Mouse (Mus musculus) T-helper 1 cell (primary cell): ENCODE measurements at regions not wholly inside any gene's neighbourhood (a gene's known extent, or its start where the extent isn't known, plus 50 kb on each side); places are given as distances from the start of the nearest gene placed in this dataset.

Experiments
- in situ Hi-C: fragments of 300-600 bp; cut with MboI, MseI; formaldehyde crosslinking; loops from one replicate; pipeline ENCODE4 v1.15.1; 2025; ENCODE audit warnings: high pct_unique_total_duplicates

- in situ Hi-C loops = no loop called here
Observed at GRCm38 (mm10) chr17:45966736-45967135, 65.4 kb downstream of the Vegfa start.

- in situ Hi-C loops = no loop called here
Observed at GRCm38 (mm10) chr17:45964031-45964430, 68.1 kb downstream of the Vegfa start.

GRCm38 (mm10) chr17:45963332-45963731 lies 68.8 kb downstream of the Vegfa start:
- in situ Hi-C loops = no loop called here

- in situ Hi-C loops = no loop called here
Observed at GRCm38 (mm10) chr17:45961626-45962319, 70.4 kb downstream of the Vegfa start.

- in situ Hi-C loops = no loop called here
Observed at GRCm38 (mm10) chr17:45958094-45958881, 73.9 kb downstream of the Vegfa start.

- in situ Hi-C loops = no loop called here
Observed at GRCm38 (mm10) chr17:45955481-45955880, 76.7 kb downstream of the Vegfa start.

GRCm38 (mm10) chr17:45954824-45955223 lies 77.3 kb downstream of the Vegfa start:
- in situ Hi-C loops = no loop called here

- in situ Hi-C loops = no loop called here
Observed at GRCm38 (mm10) chr17:45953523-45953922, 78.6 kb downstream of the Vegfa start.

- in situ Hi-C loops = no loop called here
Observed at GRCm38 (mm10) chr17:45950533-45951164, 81.5 kb downstream of the Vegfa start.

GRCm38 (mm10) chr17:45949141-45949540 lies 83.0 kb downstream of the Vegfa start:
- in situ Hi-C loops = no loop called here

- in situ Hi-C loops = no loop called here
Observed at GRCm38 (mm10) chr17:45948314-45948935, 83.7 kb downstream of the Vegfa start.

GRCm38 (mm10) chr17:45945005-45945404 lies 87.2 kb downstream of the Vegfa start:
- in situ Hi-C loops = no loop called here

- in situ Hi-C loops = no loop called here
Observed at GRCm38 (mm10) chr17:45943244-45943643, 88.9 kb downstream of the Vegfa start.

- in situ Hi-C loops = no loop called here
Observed at GRCm38 (mm10) chr17:45941890-45942375, 90.2 kb downstream of the Vegfa start.

- in situ Hi-C loops = no loop called here
Observed at GRCm38 (mm10) chr17:45940121-45940813, 91.9 kb downstream of the Vegfa start.

GRCm38 (mm10) chr17:45938284-45938683 lies 93.9 kb downstream of the Vegfa start:
- in situ Hi-C loops = no loop called here

- in situ Hi-C loops = no loop called here
Observed at GRCm38 (mm10) chr17:45936577-45936976, 95.6 kb downstream of the Vegfa start.

- in situ Hi-C loops = no loop called here
Observed at GRCm38 (mm10) chr17:45935291-45935690, 96.9 kb downstream of the Vegfa start.

- in situ Hi-C loops = no loop called here
Observed at GRCm38 (mm10) chr17:45934002-45934401, 98.2 kb downstream of the Vegfa start.

- in situ Hi-C loops = no loop called here
Observed at GRCm38 (mm10) chr17:45933034-45933433, 99.1 kb downstream of the Vegfa start.

GRCm38 (mm10) chr17:45932611-45933010 lies 99.6 kb downstream of the Vegfa start:
- in situ Hi-C loops = no loop called here
